Mouse (Mus musculus) ovary, postnatal 36 days (tissue): ENCODE results near the gene Nek7.

Experiments
- DNase-seq: peaks from one replicate; pipeline ENCODE4 v3.0.0; 2022; ENCODE audit warnings: low spot score, mixed read lengths

The Nek7 gene

GRCm38 (mm10) chr1:138619996-138620461, at the start of gene Nek7:
Nek7 (minus strand) TSS chr1:138620141.
- no peak for DNase-seq

GRCm38 (mm10) chr1:138662342-138662741, 42.4 kb upstream of the Nek7 start:
- no peak for DNase-seq

GRCm38 (mm10) chr1:138654212-138654611, 34.3 kb upstream of the Nek7 start:
- no peak for DNase-seq

GRCm38 (mm10) chr1:138644991-138645390, 25.1 kb upstream of the Nek7 start:
- no peak for DNase-seq

GRCm38 (mm10) chr1:138643306-138643830, 23.4 kb upstream of the Nek7 start:
- no peak for DNase-seq

- DNase-seq, result no peak
Observed at GRCm38 (mm10) chr1:138640934-138641461, 21.1 kb upstream of the Nek7 start.

- DNase-seq, result no peak
Observed at GRCm38 (mm10) chr1:138637850-138638249, 17.9 kb upstream of the Nek7 start.

GRCm38 (mm10) chr1:138634561-138634960, 14.6 kb upstream of the Nek7 start:
- DNase-seq, result no peak

- DNase-seq, result no peak
Observed at GRCm38 (mm10) chr1:138628919-138629318, 9.0 kb upstream of the Nek7 start.

GRCm38 (mm10) chr1:138628486-138628885, 8.5 kb upstream of the Nek7 start:
- DNase-seq, result no peak

GRCm38 (mm10) chr1:138627804-138628203, 7.9 kb upstream of the Nek7 start:
- no peak for DNase-seq

GRCm38 (mm10) chr1:138626288-138626687, 6.3 kb upstream of the Nek7 start:
- DNase-seq, result no peak

GRCm38 (mm10) chr1:138623870-138624269, 3.9 kb upstream of the Nek7 start:
- no peak for DNase-seq

- DNase-seq, result no peak
Observed at GRCm38 (mm10) chr1:138622831-138623230, 2.9 kb upstream of the Nek7 start.

- no peak for DNase-seq
Observed at GRCm38 (mm10) chr1:138622431-138622830, 2.5 kb upstream of the Nek7 start.

GRCm38 (mm10) chr1:138619114-138619971, 598 bp downstream of the Nek7 start:
- DNase-seq, result peak; percentile 96

- DNase-seq, result peak; percentile 88
Observed at GRCm38 (mm10) chr1:138618012-138618354, 2.0 kb downstream of the Nek7 start.

GRCm38 (mm10) chr1:138617279-138618011, 2.5 kb downstream of the Nek7 start:
- DNase-seq, result no peak

GRCm38 (mm10) chr1:138615388-138615787, 4.6 kb downstream of the Nek7 start:
- no peak for DNase-seq

GRCm38 (mm10) chr1:138614552-138615287, 5.2 kb downstream of the Nek7 start:
- no peak for DNase-seq

- DNase-seq, result no peak
Observed at GRCm38 (mm10) chr1:138612177-138612576, 7.8 kb downstream of the Nek7 start.

GRCm38 (mm10) chr1:138609176-138609575, 10.8 kb downstream of the Nek7 start:
- no peak for DNase-seq
